Mouse (Mus musculus): ENCODE results near the gene Chst11.

- TF ChIP-seq CTCF (IDR thresholded peaks at IDR 0.05; ENCODE audit: insufficient read depth, low read depth, low read length) (no peak), POLR2A (IDR thresholded peaks at IDR 0.05; ENCODE audit: insufficient read depth, low read depth, low read length) (no peak)
Measured at GRCm38 (mm10) chr10:83000169-83000568, 14.9 kb downstream of the Chst11 start.
